Mouse (Mus musculus) stomach, embryonic 14.5 days (tissue): ENCODE data around the gene Bcl2l14. TPM values are rescaled to one million over a fixed set of nuclear protein-coding genes. Genes with fewer than 3 reads are reported as not detected.
A peak's percentile ranks its signal among the peaks of the same experiment; 100 is the strongest.

Experiments
- ATAC-seq: fragments of 200-750 bp; cut with Nextera tagmentation; 2 replicates; pipeline ENCODE4 v1.8.0; 2017; ENCODE audit warnings: low read depth, moderate TSS enrichment; ENCODE audit not compliant: insufficient number of reproducible peaks, insufficient read depth, low FRiP score
- H3K27ac ChIP-seq: fragments of 300-500 bp; sonication (generic); 2 replicates; pipeline ENCODE4 v1.5.1; 2014; ENCODE audit warnings: mild to moderate bottlenecking, low read length, moderate library complexity, mixed read lengths
- H3K27me3 ChIP-seq: fragments of 300-500 bp; sonication (generic); 2 replicates; pipeline ENCODE4 v1.6.1; 2014; ENCODE audit warnings: low read length, control low read depth, mixed read lengths; ENCODE audit not compliant: control insufficient read depth, insufficient read depth
- H3K36me3 ChIP-seq: fragments of 300-500 bp; sonication (generic); 2 replicates; pipeline ENCODE4 v1.6.1; 2014; ENCODE audit warnings: mild to moderate bottlenecking, control low read depth, low read length, moderate library complexity, mixed read lengths; ENCODE audit not compliant: control insufficient read depth, insufficient read depth
- H3K4me1 ChIP-seq: fragments of 300-500 bp; sonication (generic); 2 replicates; pipeline ENCODE4 v1.6.1; 2014; ENCODE audit warnings: low read length, control low read depth, mixed read lengths; ENCODE audit not compliant: control insufficient read depth, insufficient read depth
- H3K4me2 ChIP-seq: fragments of 300-500 bp; sonication (generic); replicated peaks from 2 replicates; pipeline ENCODE4 v1.6.1; 2014; ENCODE audit warnings: low read depth, low read length, control low read depth
- H3K4me3 ChIP-seq: fragments of 300-500 bp; sonication (generic); 2 replicates; pipeline ENCODE4 v1.5.1; 2014; ENCODE audit warnings: low read depth, low read length, control low read depth
- H3K9ac ChIP-seq: fragments of 300-500 bp; sonication (generic); replicated peaks from 2 replicates; pipeline ENCODE4 v1.6.1; 2014; ENCODE audit warnings: low read depth, mild to moderate bottlenecking, control low read depth, low read length, moderate library complexity, mixed read lengths
- H3K9me3 ChIP-seq: fragments of 300-500 bp; sonication (generic); 2 replicates; pipeline ENCODE4 v1.6.1; 2016; ENCODE audit warnings: low read depth, low read length, control low read depth; ENCODE audit not compliant: control insufficient read depth
- WGBS: fragments of 180-500 bp; shearing (Covaris S2); extraction: QIAGEN DNeasy Blood & Tissue Kit; methylation state at CpG from one replicate; pipeline ENCODE4 v1.1.7; 2014; 5-methylcytosine and 5-hydroxymethylcytosine counted together
- polyA plus RNA-seq: library from polyadenylated mRNA; unstranded; fragments of >200 nt; fragmentation: Nextera tagmentation; extraction: Ambion mirVana; gene quantifications from 2 replicates; pipeline ENCODE4 v1.2.1, GENCODE M21; 2014

The Bcl2l14 gene
- polyA plus RNA-seq, 1 experiment from 2014 or later, result 12.3 TPM

DNA sequence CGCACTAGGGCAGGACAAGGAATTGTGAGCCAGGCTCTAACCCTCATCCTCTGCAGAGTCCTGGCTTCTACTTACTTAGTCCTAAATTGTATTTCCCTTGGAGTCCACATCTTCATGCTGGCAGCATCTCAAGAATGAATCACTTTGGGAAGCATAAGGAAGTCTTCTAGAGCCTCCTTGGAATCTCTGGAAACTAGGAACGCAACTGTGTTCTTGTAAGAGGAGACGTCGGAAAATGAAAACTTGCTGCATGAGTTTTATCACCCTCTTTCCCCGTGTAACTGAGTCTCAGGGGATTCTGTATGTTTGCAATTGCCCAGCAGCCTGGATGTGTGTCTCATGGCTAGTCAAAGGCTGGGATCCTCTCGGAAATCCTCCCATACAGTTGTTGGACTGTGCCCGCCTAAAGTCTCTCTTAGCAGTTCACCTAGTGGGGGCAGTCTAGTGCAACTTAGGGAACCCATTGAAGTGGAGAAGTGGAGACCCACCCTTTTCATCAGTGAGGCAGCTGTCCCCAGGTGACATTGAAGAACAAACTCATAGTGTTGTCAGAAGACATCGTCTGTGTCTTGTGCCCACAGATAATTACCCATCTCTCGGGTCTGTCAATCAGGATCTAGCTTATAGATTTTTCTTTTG is 34.2 kb downstream of the Bcl2l14 start:
- Histone ChIP-seq H3K9me3 (no peaks in the 10 kb centered on the region), H3K27ac (no peak overlapping the region), H3K27me3 (no peaks in the 10 kb centered on the region), H3K4me2 (no peak overlapping the region), H3K36me3 (no peaks in the 10 kb centered on the region), H3K4me3 (no peak overlapping the region), H3K4me1 (0 out of 2 replicates have a peak, but pooled peaks cover 2% of the 10 kb centered on the region), H3K9ac (no peak overlapping the region)
- WGBS, result 72% methylated on average over 9 of the region's 9 CpGs
- ATAC-seq, result no peak

DNA sequence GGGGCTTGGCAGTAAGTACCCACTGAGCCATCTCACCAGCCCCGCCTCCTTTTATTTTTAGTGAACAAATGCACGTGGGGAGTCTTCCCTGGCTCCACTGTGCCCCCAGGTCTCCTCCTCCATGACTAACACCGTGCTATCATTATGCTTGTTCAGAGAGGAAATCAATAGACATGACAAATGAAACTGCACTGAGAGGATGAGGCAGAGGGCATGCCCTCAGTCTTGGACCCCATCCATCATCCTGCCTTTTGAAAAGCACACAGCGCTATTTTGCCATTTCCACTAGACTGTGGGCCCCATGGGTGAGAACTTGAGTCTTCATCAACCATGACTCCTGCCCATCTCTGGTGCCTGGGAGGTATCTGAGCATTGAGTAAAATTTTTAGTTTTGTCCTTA is 35.5 kb downstream of the Bcl2l14 start:
- Histone ChIP-seq H3K9ac (no peak overlapping the region), H3K27ac (no peak overlapping the region), H3K4me2 (no peak overlapping the region), H3K27me3 (no peaks in the 10 kb centered on the region), H3K36me3 (no peaks in the 10 kb centered on the region), H3K9me3 (no peaks in the 10 kb centered on the region), H3K4me3 (no peak overlapping the region), H3K4me1 (no peaks in the 10 kb centered on the region)
- 25% methylated on average over 4 of the region's 4 CpGs for WGBS
- no peak for ATAC-seq

DNA sequence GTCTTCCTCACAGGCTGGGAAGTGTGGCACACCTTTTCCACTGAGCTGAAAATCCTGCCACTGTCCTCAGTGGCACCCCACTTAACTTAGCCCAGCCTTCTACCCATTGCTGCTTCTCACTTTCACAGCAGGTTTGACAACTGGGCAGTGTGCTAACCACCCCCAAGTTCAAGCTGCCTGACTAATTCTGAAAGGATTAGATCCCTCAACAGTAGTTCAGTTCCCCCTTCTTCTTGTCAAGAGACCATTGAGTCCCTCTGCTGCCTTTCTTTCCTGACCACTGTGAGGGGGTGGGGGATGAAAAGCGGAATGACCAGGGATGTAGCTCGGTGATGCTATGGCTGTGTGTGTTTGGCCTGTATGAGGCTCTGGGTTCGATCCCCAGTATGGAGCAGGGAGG is 37.2 kb downstream of the Bcl2l14 start:
- H3K9ac ChIP-seq, result no peak overlapping the region
- H3K4me3 ChIP-seq, result no peak overlapping the region
- no peaks in the 10 kb centered on the region for H3K9me3 ChIP-seq
- no peaks in the 10 kb centered on the region for H3K36me3 ChIP-seq
- H3K4me1 ChIP-seq, result no peaks in the 10 kb centered on the region
- H3K27ac ChIP-seq, result no peak overlapping the region
- 88% methylated on average over 3 of the region's 3 CpGs for WGBS
- H3K27me3 ChIP-seq, result no peaks in the 10 kb centered on the region
- H3K4me2 ChIP-seq, result no peak overlapping the region
- no peak for ATAC-seq

DNA sequence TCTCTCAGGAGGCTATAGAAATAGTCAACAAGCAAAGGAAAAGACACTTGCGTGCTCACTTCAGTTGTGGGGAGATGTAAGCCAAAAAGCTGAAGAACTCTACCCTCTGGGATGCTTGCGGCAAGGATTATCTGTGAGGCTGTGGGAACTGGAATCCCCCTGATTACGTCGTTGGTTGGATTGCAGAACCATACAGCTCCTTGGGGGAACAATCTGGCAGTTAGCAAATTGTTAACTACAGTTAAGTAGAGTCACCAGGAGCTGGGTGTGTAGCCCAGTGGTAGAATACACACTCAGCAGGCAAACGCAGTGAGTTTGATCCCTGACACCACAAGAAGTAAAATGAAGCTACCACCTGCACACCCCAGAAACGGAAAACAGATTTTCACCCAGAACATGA is 37.9 kb downstream of the Bcl2l14 start:
- no peak for ATAC-seq
- Histone ChIP-seq H3K27me3 (no peaks in the 10 kb centered on the region), H3K27ac (no peak overlapping the region), H3K4me2 (no peak overlapping the region), H3K36me3 (no peaks in the 10 kb centered on the region), H3K9ac (no peak overlapping the region), H3K9me3 (no peaks in the 10 kb centered on the region), H3K4me3 (no peak overlapping the region), H3K4me1 (no peaks in the 10 kb centered on the region)
- 81% methylated on average over 6 of the region's 6 CpGs for WGBS

DNA sequence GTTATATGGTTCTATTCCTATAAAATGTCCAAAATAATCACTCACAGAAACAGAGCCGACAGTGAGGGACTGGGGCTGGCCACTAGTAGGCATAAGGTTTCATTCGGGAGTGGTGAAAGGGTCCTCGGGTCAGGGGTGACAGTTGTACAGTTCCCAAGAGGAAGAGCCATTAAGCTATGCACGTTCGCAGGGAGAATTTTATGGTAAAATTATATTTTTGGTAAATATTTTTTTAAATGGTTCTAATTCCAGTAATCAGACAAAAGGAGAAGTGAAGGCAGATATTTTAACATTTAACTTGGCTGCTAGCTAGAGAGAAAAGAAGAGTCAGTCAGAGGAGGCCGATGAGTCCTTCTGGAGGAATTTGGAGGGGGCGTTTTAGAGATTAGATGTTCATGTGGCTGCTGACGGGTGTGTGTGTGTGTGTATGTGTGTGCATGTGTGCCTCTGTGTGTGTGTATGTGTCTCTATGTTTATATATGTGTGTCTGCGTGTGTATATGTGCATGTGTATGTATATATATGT is 38.8 kb downstream of the Bcl2l14 start:
- Histone ChIP-seq H3K9me3 (no peaks in the 10 kb centered on the region), H3K27me3 (no peaks in the 10 kb centered on the region), H3K9ac (no peak overlapping the region), H3K4me1 (0 out of 2 replicates have a peak, but pooled peaks cover 3% of the 10 kb centered on the region), H3K4me2 (no peak overlapping the region), H3K27ac (no peak overlapping the region), H3K4me3 (no peak overlapping the region), H3K36me3 (no peaks in the 10 kb centered on the region)
- ATAC-seq, result no peak
- 67% methylated on average over 9 of the region's 9 CpGs for WGBS

DNA sequence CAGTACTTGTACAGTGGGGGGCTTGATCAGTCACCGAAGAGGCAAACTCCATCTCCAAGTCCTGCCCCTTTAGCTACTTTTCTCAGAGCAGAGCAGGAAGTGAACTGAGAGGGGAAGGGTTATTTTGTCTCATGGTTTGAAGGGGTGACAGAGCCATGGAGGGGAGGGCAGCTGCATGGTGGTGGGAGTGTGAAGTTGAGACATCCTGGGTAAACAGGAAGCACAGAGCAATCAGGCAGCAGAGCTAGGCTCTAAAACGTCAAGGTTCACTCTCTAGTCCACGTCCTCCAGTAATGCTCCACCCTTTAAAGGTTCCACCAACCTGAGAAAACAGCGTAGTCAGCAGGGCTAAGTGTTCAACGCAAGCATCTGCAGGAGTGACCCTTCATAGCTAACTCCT is 40.8 kb downstream of the Bcl2l14 start:
- 62% methylated on average over 5 of the region's 5 CpGs for WGBS
- no peak overlapping the region for H3K4me2 ChIP-seq
- H3K4me3 ChIP-seq, result no peak overlapping the region
- ATAC-seq, result no peak
- H3K36me3 ChIP-seq, result no peaks in the 10 kb centered on the region
- no peaks in the 10 kb centered on the region for H3K27me3 ChIP-seq
- H3K9ac ChIP-seq, result no peak overlapping the region
- H3K4me1 ChIP-seq, result 0 out of 2 replicates have a peak, but pooled peaks cover 7% of the 10 kb centered on the region
- no peak overlapping the region for H3K27ac ChIP-seq
- no peaks in the 10 kb centered on the region for H3K9me3 ChIP-seq

DNA sequence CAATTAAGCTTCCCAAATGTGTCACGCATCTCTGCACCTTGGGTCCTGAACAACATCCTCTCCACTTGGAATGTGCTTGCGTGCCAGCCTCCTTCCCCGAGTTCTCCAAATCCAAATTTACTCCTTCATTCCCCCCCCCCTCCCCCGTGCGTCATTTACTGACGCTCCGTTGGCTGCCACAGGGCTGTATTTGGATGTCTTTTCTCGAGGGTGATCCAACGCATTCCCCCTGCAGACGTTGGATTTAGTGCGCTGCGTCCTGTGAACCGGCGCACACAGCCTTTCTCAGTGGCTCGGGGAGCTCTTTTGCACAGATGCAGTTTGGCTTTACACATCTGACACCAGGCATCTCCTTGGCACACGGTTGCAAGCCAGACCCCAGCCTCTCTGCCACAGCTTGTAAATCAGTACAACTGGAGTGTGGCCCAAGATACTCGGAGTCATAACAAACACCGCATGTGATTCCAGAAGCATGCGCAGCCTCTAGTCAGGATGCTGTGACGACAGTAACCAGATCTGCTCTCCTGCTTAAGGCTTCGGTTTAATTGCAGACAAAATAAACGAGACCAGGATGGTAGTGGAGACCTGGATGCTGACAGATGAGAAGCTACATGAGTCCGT is 43.4 kb downstream of the Bcl2l14 start:
- Histone ChIP-seq H3K36me3 (no peaks in the 10 kb centered on the region), H3K4me3 (peak overlapping the region; percentile 13), H3K27me3 (no peaks in the 10 kb centered on the region), H3K9ac (no peak overlapping the region), H3K9me3 (no peaks in the 10 kb centered on the region), H3K4me2 (peak overlapping the region; percentile 46), H3K4me1 (peaks cover 17% of the 10 kb centered on the region; the same call in 1 of the 2 replicates), H3K27ac (peak overlapping the region; percentile 39; the same call in 1 of the 2 replicates)
- no peak for ATAC-seq
- 21% methylated on average over 23 of the region's 23 CpGs for WGBS

DNA sequence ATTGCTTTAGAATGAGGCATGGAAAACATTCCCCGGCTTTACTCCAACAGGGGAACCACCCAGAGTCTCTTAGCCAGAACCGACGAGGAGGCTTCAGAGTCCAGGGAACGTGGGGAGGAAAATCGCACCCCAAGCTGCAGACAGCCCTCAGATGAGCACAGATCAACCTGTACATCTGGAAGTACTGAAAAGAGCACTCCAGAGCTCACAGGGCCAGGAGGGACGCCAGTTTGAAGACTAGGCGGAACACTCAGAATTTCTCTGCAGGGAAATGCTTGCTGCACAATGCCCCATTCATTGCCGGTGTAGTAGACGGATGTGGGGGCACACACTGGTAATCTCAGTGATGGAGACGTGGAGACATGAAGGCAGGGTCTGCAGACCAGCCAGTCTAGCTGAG is 43.9 kb downstream of the Bcl2l14 start:
- Histone ChIP-seq H3K4me2 (peak overlapping the region; percentile 46), H3K4me3 (peak overlapping the region; percentile 13; the same call in 1 of the 2 replicates), H3K27me3 (no peaks in the 10 kb centered on the region), H3K36me3 (no peaks in the 10 kb centered on the region; the same call in 1 of the 2 replicates), H3K9me3 (no peaks in the 10 kb centered on the region), H3K27ac (peak overlapping the region; percentile 39; the same call in 1 of the 2 replicates), H3K9ac (no peak overlapping the region), H3K4me1 (peaks cover 17% of the 10 kb centered on the region; the same call in 1 of the 2 replicates)
- ATAC-seq, result no peak
- WGBS, result 29% methylated on average over 10 of the region's 10 CpGs
